Mouse (Mus musculus) spleen, postnatal 14 days (tissue): ENCODE results near the gene Fchsd2.

ENCODE experiments used
- DNase-seq, 2 experiments: peaks; one replicate each; pipeline ENCODE4 v3.0.0; 2021 to 2022; ENCODE audit warnings: low spot score in 2 of 2

The Fchsd2 gene

GRCm38 (mm10) chr7:101287820-101288219, 195.2 kb downstream of the Fchsd2 start:
- no peak for DNase-seq

- DNase-seq: peak in 1 of 2 experiments; percentile 37
These were observed 195.8 kb downstream of the Fchsd2 start for GRCm38 (mm10) chr7:101288436-101288835.

- DNase-seq: no peak
These were observed 197.7 kb downstream of the Fchsd2 start for GRCm38 (mm10) chr7:101290401-101290800.

DNA sequence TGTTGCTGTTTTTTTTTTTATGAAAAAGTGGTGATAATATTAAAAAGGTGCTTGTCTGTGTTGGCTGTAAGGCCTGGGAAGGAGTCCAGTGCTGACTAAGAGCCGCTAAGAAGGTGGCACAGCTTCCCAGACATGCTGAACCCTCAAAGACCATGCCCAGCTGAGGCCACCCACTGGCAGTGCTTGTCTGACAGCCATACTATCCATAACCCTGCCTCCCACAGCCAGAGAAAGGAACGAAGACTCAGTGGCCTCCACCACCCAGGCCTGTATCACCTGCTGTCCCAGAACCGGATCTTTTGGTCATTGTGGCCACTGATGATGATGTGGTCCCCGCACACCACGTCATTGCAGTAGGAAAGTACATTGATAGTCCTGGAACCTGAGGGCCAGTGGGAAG, 198.5 kb downstream of the Fchsd2 start:
- no peak for DNase-seq

- DNase-seq: no peak
These were observed 199.0 kb downstream of the Fchsd2 start for GRCm38 (mm10) chr7:101291641-101292040.

DNA sequence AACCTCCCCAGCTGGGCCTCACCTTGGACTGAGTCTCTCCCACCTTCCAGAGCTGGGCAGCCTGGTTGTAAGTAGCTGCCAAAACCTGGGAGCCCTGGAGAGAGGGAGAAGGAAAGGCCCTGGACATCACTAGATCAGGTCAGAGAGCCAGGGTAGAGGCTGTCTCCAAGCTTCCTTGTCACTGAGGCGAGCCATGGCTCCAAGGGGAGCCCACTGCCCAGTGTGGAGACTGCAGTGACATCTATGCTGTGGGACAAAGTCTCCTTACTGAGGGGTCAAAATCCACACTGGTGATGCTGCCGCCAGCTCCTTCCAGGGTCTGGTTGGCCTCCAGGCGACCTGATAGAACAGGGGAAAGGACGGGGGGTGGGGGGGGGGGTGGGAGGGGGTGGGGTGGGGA, 199.4 kb downstream of the Fchsd2 start:
- DNase-seq: no peak

DNA sequence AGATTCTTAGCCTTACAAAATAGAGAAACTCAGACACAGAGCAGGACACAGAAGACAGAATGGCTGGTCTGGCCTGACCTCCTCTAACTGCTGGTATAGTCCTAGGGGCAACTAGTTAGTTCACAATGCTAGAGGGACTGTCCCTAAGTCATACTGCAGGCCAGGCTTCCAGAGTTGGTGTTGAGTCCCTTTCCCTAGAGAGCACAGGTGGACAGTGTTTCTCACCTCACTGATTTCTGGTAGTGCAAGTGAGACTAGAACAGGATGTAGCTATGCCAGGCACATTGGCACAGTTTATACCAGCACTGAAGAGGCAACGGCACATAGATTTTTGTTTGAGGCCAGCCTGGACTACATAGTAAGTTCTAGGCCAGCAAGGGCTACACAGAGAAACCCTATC, 200.0 kb downstream of the Fchsd2 start:
- DNase-seq: no peak

DNA sequence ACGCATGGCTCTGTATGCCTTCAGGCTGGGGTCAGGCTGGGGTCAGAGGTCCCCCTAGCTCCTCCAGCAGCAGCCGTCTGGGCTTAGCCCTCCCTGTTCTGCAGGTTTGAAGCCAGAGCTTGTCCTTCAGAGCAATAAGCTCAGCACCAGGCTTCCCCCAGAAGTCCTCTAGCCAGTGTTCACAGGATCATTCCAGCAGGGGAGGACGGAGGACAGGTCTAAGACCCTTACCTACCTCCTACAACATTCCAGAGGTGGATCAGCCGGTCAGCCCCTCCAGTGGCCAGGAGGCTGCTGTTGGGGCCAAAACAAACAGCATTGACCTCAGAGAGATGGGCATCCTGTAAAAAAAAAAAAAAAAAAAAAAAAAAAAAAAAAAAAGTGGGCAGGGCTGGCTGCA, 200.5 kb downstream of the Fchsd2 start:
- no peak for DNase-seq

DNA sequence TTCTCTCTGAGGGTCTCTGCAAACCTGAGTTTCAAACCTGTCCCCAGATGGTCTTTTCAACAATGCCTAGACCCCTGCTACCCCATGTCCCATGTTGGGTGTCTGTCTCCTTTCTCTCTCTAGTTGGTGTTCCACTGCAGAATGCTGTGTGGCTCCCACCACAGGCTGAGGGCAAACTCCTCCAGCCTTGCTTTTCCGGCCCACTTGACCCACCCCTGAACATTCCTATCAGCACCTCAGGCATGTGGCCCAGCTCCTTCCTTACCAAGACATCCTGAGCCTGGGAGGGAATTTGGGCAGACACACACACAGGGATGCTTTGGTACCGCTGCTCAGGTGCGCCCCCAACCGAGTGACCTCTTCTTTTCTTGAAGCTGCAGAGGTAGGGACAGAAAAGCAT, 200.9 kb downstream of the Fchsd2 start:
- DNase-seq: no peak

GRCm38 (mm10) chr7:101295438-101295837, 202.8 kb downstream of the Fchsd2 start:
- DNase-seq: no peak

DNA sequence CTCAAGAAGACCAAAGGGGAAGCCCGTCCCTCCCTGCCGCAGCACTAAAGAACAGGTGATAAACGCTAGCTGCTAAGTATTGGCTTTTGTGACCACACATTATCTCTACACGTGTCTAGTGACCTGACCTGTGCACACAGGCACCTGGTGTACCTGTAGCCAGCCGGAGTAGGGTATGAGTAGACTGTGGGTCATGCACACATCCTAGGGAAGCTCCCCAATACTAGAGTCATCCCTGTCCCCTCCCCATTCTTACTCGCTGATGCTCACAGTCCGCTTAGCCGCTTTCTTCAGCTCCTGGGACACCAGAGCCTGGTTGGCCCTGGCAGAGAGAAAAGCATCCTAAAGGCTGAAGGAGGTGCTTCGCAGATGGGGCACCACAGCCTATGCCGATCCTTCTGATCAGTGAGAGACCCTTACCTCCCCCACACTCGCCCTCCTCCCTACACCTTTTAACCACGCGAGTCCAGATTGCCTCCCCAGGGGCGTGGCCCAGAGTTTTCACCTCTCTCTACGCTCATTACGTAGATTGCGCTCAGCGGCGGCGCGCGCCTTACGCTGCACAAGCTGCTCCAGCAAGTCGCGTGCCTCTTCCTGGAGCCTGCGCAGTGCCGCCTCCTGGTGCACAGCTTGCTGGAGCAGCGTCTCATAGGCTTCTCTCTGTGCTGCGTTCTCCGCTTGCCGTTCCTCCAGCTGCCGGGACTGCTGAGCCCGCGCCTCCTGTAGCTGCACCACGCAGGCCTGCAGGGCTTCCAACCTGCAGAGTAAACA, 203.8 kb downstream of the Fchsd2 start:
- peak in 1 of 2 experiments; percentile 27 for DNase-seq

DNA sequence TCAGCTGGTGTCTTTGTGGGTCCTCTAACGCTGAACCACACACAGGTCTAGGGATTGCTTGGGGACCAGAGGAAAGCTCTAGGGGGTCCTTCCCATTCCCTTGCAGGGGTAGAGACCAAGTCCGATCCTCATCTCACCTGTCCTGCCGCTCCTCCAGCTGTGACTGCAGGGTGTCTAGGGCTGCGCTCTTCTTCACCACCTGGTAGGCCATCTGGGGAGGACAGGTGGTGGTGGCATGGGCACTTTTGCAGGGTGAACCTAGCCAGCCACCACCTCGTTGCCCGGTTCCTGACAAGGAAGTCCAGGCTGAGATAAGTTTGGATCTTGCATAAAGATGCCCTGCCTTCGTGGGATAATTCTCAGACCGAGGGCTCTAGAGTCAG, 204.4 kb downstream of the Fchsd2 start:
- DNase-seq: no peak

GRCm38 (mm10) chr7:101298375-101298774, 205.7 kb downstream of the Fchsd2 start:
- no peak for DNase-seq

DNA sequence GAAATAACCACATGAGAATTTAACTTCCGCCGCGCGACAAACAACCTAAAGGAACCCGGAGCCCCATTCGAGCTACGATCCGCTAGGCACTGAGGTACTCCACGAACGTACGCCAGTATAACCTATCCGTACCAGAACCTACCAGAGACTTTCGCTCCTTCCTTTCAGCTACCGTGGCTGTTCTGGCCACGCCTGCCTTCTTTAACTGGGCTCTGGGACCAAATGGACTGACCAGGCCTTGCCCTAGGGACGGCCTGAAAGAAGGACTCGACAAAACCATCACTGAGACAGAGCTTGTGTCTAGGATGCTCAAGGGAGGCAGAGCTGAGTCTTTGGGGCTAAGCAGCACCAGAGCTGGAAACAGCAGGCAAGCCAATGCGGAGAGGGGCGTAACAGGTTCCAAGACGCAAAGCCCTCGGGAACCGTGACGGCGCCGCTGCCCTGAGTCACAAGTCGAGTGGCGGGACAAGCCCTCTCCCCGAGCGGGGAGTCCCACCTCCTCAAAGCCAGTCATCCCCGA, 208.8 kb downstream of the Fchsd2 start:
- no peak for DNase-seq

GRCm38 (mm10) chr7:101301881-101302456, 209.3 kb downstream of the Fchsd2 start, which contains the start of gene Atg16l2:
TSS of gene Atg16l2 (minus strand) at chr7:101302251.
- DNase-seq: peak; percentile 87 to 88

DNA sequence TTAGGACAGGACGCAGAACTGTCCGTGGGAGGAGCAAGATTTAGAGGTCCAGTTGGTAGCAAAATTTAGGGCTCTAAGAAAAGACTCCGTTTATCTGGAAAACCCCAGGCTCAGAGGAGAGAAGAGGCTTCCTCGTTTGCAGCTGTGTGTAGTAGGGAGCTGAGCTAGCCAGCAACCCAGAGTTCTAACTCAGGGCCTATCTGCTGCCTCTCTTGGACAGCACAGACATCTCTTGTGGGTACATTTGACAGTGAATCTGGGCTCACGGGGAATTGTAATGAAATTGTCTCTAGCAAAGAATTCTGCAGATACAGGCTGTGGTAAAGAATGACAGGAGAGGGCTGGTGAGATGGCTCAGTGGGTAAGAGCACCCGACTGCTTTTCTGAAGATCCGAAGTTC, 210.0 kb downstream of the Fchsd2 start:
- no peak for DNase-seq

DNA sequence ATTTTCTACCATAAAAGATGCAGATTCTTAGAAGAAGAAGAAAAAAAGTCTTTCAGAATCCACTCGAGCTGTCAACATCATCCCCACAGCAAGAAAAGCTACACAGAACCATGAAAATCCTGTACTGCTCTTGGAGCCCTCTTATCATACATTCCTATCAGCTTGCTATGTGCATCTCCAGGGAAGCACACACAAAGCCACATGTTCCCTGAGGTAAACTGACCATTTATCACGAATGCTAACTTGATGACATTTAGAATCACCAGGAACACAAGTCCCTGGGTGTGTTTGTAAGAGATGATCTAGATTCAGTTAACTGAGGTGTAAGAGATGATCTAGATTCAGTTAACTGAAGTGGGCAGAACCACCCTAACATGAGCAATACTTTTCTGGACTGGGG, 214.2 kb downstream of the Fchsd2 start:
- DNase-seq: no peak

DNA sequence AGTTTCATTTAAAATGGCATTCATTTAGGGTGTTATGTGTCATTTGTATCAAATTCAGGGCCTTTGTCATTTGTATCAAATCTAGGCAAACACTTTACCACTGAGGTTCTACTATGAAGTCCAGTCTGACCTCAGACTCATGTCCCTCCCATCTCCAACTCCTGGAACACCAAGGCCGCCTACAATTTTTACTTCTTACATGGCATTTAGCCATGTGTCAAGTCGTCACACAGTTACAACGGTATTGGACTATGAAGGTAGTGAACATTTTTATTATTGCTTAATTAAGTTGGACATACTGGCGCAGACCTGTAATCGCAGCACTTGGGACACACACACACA, 217.3 kb downstream of the Fchsd2 start:
- DNase-seq: no peak

GRCm38 (mm10) chr7:101310327-101311028, 217.8 kb downstream of the Fchsd2 start:
- DNase-seq: peak; percentile 93 to 94

DNA sequence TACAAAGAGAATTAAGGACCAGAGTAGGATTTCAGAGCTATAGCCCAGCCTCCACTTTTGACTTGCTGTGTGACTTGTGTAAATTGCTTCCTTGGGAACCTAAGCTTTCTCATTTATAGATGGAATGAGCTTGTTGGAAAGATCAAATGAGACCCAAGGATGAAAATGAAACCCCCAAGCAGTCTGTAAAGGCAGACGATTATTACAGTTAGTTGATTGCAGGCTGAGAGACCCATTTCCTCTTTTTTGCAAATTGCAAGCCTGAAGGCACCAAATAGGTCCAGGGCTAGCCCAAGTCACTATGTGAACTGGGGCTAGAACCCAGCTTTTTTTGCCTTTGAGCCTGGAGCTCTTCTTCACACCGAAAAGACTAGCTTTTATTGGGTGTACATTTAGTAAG, 218.4 kb downstream of the Fchsd2 start:
- no peak for DNase-seq

DNA sequence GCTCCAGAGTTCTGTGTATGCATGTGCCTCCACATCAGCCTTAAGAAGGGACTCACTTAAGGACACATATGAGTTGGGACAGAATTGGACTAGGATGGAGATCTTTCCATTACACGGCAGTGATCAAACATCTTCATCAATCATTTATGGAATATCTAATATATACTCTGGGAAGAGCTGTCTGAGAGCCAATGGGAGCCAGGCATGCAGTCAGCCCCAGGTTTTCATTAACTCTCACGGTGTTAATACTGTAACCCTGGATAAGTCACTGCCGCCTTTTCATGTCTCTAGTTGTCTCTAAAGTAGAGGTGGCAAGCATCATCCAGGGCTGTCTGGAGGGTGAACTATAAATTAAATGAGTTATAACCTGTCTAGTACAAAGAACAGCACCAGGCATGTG, 220.4 kb downstream of the Fchsd2 start:
- no peak for DNase-seq

GRCm38 (mm10) chr7:101314396-101314795, 221.7 kb downstream of the Fchsd2 start:
- DNase-seq: no peak

DNA sequence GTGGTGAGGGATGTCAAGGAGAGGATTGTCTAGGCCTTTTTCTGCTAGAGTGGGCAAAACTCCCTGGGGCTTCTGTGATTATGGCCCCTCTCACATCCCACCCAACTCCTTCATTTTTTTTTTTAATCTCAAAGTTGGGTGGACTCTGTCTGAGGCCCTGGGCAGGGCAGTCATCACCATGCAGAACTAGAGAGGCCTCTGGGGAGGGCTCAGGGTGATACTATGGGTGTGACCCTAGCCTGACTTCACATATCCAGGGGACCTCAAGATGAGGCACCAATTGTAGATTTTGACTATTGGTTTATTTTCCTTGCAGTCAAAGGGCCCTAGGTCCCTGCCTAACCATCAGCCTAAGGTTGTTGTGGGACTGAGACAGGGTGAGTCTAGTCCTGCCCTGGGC, 223.0 kb downstream of the Fchsd2 start:
- DNase-seq: no peak
